Mouse (Mus musculus): ENCODE results near the gene Hyls1.

- TF ChIP-seq CTCF (conservative IDR thresholded peaks at IDR 0.05 in 1 of 2, IDR thresholded peaks at IDR 0.05 in 1 of 2; ENCODE audit: low read depth in 2 of 2, low read length in 2 of 2) (no peak), MAX (IDR thresholded peaks at IDR 0.05; ENCODE audit: low read length) (no peak), ZC3H11A (IDR thresholded peaks at IDR 0.05; ENCODE audit: low read depth, low read length) (no peak), ZKSCAN1 (IDR thresholded peaks at IDR 0.05; ENCODE audit: borderline replicate concordance, low read depth, low read length) (no peak), NRF1 (IDR thresholded peaks at IDR 0.05; ENCODE audit: low read depth, low read length) (no peak), EP300 (IDR thresholded peaks at IDR 0.05; ENCODE audit: low read length) (no peak), NELFE (IDR thresholded peaks at IDR 0.05; ENCODE audit: low read depth, low read length) (no peak)
These were observed 21.7 kb downstream of the Hyls1 start for GRCm38 (mm10) chr9:35548455-35548854.
